Mouse (Mus musculus): ENCODE data around the gene Ttll8. TPM values are rescaled to one million over a fixed set of nuclear protein-coding genes. Genes with fewer than 3 reads are reported as not detected.

Gene Ttll8
- not detected for polyA plus RNA-seq (2017; shearing (Covaris generic))

DNA sequence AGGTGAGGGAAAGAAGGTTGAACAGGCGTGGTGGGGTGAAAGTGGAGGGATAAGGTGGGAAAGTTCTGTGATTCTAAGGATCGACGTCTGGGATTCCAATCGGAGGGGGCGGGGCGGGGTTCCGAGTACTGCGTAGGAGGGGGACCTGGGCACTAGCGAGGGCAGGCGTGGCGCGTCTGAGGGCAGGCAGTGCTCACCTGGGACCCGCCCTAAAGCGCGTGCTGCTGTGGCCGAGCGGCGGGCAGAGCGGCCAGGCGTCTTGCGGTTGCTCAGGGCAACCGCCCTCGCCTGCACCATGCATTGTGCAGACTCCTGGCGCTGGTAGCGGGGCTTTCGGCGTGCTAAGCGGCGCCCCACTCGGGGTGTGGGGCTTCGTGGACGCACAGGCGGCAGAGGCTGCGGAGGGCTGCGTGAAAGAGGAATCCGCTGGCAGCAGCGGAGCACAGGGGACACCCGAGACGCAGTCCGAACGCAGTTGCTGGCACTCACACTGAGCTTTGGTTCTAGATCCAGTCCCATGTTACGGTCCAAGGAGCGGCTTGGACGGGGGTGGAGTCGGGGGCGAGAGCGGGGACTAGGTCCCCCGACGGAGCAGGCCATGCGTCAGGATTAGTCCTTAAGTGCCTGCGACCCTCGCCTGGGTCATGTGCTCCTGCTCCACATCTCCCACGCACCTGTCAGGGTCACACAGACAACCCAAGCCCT, at the start of gene Ttll8:
Gene Ttll8, minus strand, starts transcription at position 51 of the 705 bp plus-strand sequence.

GRCm38 (mm10) chr15:88982534-88983079, 28.4 kb upstream of the Ttll8 start, which contains the start of gene Mov10l1:
Gene Mov10l1, plus strand, starts transcription at chr15:88982909.

GRCm38 (mm10) chr15:88978281-88979137, 24.3 kb upstream of the Ttll8 start, which contains the start of gene Mlc1:
Gene Mlc1, minus strand, starts transcription at chr15:88979007.

GRCm38 (mm10) chr15:88861772-88862622, 92.2 kb downstream of the Ttll8 start, which contains the start of gene Pim3:
Gene Pim3, plus strand, starts transcription at chr15:88862186.

Other genes starting within 250 kb of the Ttll8 start
- 10 to 100 TPM; 38.9 to 47.6 TPM for gene Brd1, start 220.2 kb downstream of the Ttll8 start, polyA plus RNA-seq (2017; shearing (Covaris generic))
- 1 to 10 TPM; 4.9 to 5.3 TPM for gene Zbed4, start 202.8 kb downstream of the Ttll8 start, polyA plus RNA-seq (2017; shearing (Covaris generic))
- gene Alg12, start 135.1 kb downstream of the Ttll8 start, polyA plus RNA-seq (2017; shearing (Covaris generic)) = 10 to 100 TPM; 13.9 to 16.0 TPM
- 10 to 100 TPM; 40.9 to 52.9 TPM for gene Creld2, start 134.8 kb downstream of the Ttll8 start, polyA plus RNA-seq (2017; shearing (Covaris generic))
- gene Pim3, start 92.2 kb downstream of the Ttll8 start, polyA plus RNA-seq (2017; shearing (Covaris generic)) = 10 to 100 TPM; 19.5 to 25.8 TPM
- not detected for gene Mlc1, start 24.6 kb upstream of the Ttll8 start, polyA plus RNA-seq (2017; shearing (Covaris generic))
- under 1 TPM in 1 of 2 experiments, not detected in 1; 0.52 TPM for gene Mov10l1, start 28.5 kb upstream of the Ttll8 start, polyA plus RNA-seq (2017; shearing (Covaris generic))
- gene Panx2, start 105.3 kb upstream of the Ttll8 start, polyA plus RNA-seq (2017; shearing (Covaris generic)) = under 1 TPM in 1 of 2 experiments, not detected in 1; 0.31 TPM
- gene Trabd, start 120.7 kb upstream of the Ttll8 start, polyA plus RNA-seq (2017; shearing (Covaris generic)) = 10 to 100 TPM; 64.8 to 70.6 TPM
- gene Selenoo, start 134.7 kb upstream of the Ttll8 start, polyA plus RNA-seq (2017; shearing (Covaris generic)) = 10 to 100 TPM; 34.8 to 38.1 TPM
- 10 to 100 TPM; 16.4 to 18.9 TPM for gene Tubgcp6, start 168.7 kb upstream of the Ttll8 start, polyA plus RNA-seq (2017; shearing (Covaris generic))
- gene Hdac10, start 174.3 kb upstream of the Ttll8 start, polyA plus RNA-seq (2017; shearing (Covaris generic)) = 10 to 100 TPM; 26.7 to 34.8 TPM
- 1 to 10 TPM in 1 of 2 experiments, under 1 TPM in 1; 0.79 to 1.2 TPM for gene Mapk12, start 186.3 kb upstream of the Ttll8 start, polyA plus RNA-seq (2017; shearing (Covaris generic))
- gene Mapk11, start 195.2 kb upstream of the Ttll8 start, polyA plus RNA-seq (2017; shearing (Covaris generic)) = 10 to 100 TPM; 37.3 to 55.9 TPM
- 1 to 10 TPM; 2.0 to 2.7 TPM for gene Plxnb2, start 226.4 kb upstream of the Ttll8 start, polyA plus RNA-seq (2017; shearing (Covaris generic))
- gene Dennd6b, start 242.1 kb upstream of the Ttll8 start, polyA plus RNA-seq (2017; shearing (Covaris generic)) = 10 to 100 TPM; 19.1 TPM

All from activated CD4-positive, CD25-positive, alpha-beta regulatory T cell (primary cell).